Mouse (Mus musculus) liver, postnatal 0 days (tissue): ENCODE results near the gene Mst1. TPM values are rescaled to one million over a fixed set of nuclear protein-coding genes. Genes with fewer than 3 reads are reported as not detected.

Experiments used
- ATAC-seq: fragments of 200-750 bp; cut with Nextera tagmentation; 2 replicates; pipeline ENCODE4 v1.8.0; 2017; ENCODE audit warnings: mild to moderate bottlenecking, moderate library complexity
- DNase-seq: peaks from one replicate; pipeline ENCODE4 v3.0.0-alpha.2; 2016
- H3K27ac ChIP-seq: fragments of 300-500 bp; sonication (generic); 2 replicates; pipeline ENCODE4 v1.5.1; 2014; ENCODE audit warnings: antibody characterized with exemption, moderate library complexity, mild to moderate bottlenecking, low read depth
- H3K27me3 ChIP-seq: fragments of 300-500 bp; sonication (generic); 2 replicates; pipeline ENCODE4 v1.6.1; 2014; ENCODE audit warnings: low read length, control low read depth, mixed read lengths; ENCODE audit not compliant: insufficient read depth
- H3K36me3 ChIP-seq: fragments of 300-500 bp; sonication (generic); replicated peaks from 2 replicates; pipeline ENCODE4 v1.6.1; 2014; ENCODE audit warnings: mild to moderate bottlenecking, control low read depth, low read length, moderate library complexity, mixed read lengths; ENCODE audit not compliant: insufficient read depth
- H3K4me1 ChIP-seq: fragments of 300-500 bp; sonication (generic); 2 replicates; pipeline ENCODE4 v1.6.1; 2014; ENCODE audit warnings: antibody characterized with exemption, mild to moderate bottlenecking, control low read depth; ENCODE audit not compliant: insufficient read depth
- H3K4me2 ChIP-seq: fragments of 300-500 bp; sonication (generic); 2 replicates; pipeline ENCODE4 v1.6.1; 2014; ENCODE audit warnings: low read depth, mild to moderate bottlenecking, low read length, moderate library complexity, mixed read lengths
- H3K4me3 ChIP-seq: fragments of 300-500 bp; sonication (generic); 2 replicates; pipeline ENCODE4 v1.5.1; 2014; ENCODE audit warnings: low read depth, low read length
- H3K9ac ChIP-seq: fragments of 300-500 bp; sonication (generic); replicated peaks from 2 replicates; pipeline ENCODE4 v1.6.1; 2014; ENCODE audit warnings: mild to moderate bottlenecking, moderate library complexity
- H3K9me3 ChIP-seq: fragments of 300-500 bp; sonication (generic); 2 replicates; pipeline ENCODE4 v1.6.1; 2016; ENCODE audit warnings: mild to moderate bottlenecking, control low read depth, low read length, mixed read lengths
- CTCF ChIP-seq: sonication (generic); IDR thresholded peaks from 2 replicates; pipeline ENCODE4 v1.5.1; 2016; ENCODE audit warnings: antibody characterized with exemption, low read depth
- EP300 ChIP-seq: IDR thresholded peaks from 2 replicates; pipeline ENCODE4 v1.6.1; 2016; ENCODE audit warnings: antibody characterized with exemption, low read depth, mild to moderate bottlenecking
- WGBS: fragments of 180-500 bp; shearing (Covaris S2); extraction: QIAGEN DNeasy Blood & Tissue Kit; methylation state at CpG from one replicate; pipeline ENCODE4 v1.1.7; 2014; ENCODE audit not compliant: insufficient replicate concordance; 5-methylcytosine and 5-hydroxymethylcytosine counted together
- polyA plus RNA-seq: library from polyadenylated mRNA; unstranded; fragments of >200 nt; fragmentation: Nextera tagmentation; extraction: Ambion mirVana; gene quantifications from 2 replicates; pipeline ENCODE4 v1.2.1, GENCODE M21; 2015

Gene Mst1
- polyA plus RNA-seq, 1 experiment from 2014 or later = 93.0 TPM

- ATAC-seq (no peak), DNase-seq (no peak)
- Histone ChIP-seq H3K4me3 (peak overlapping the region; percentile 32; the same call in 1 of the 2 replicates), H3K36me3 (no peaks in the 10 kb centered on the region), H3K9me3 (no peaks in the 10 kb centered on the region), H3K9ac (no peak overlapping the region), H3K4me1 (peaks cover 24% of the 10 kb centered on the region), H3K27me3 (peaks cover 16% of the 10 kb centered on the region; the same call in 1 of the 2 replicates), H3K27ac (no peak overlapping the region), H3K4me2 (peak overlapping the region; percentile 70)
- WGBS = 60% methylated on average over 16 of the region's 16 CpGs
- TF ChIP-seq EP300 (no peak), CTCF (no peak)
Observed at GRCm38 (mm10) chr9:108110160-108110559, 29.9 kb downstream of the Mst1 start.

- peak overlapping the region; percentile 70 for H3K4me2 ChIP-seq
- H3K27ac ChIP-seq = no peak overlapping the region
- no peak for TF ChIP-seq CTCF
- no peak for TF ChIP-seq EP300
- H3K4me1 ChIP-seq = peaks cover 17% of the 10 kb centered on the region
- no peak for DNase-seq
- WGBS = 10% methylated on average over 22 of the region's 22 CpGs
- H3K9ac ChIP-seq = peak overlapping the region; percentile 38
- H3K27me3 ChIP-seq = peaks cover 17% of the 10 kb centered on the region; the same call in 1 of the 2 replicates
- H3K36me3 ChIP-seq = no peaks in the 10 kb centered on the region
- no peaks in the 10 kb centered on the region for H3K9me3 ChIP-seq
- no peak for ATAC-seq
- H3K4me3 ChIP-seq = peak overlapping the region; percentile 32
Observed at GRCm38 (mm10) chr9:108111101-108111592, 30.9 kb downstream of the Mst1 start.

- H3K36me3 ChIP-seq = no peaks in the 10 kb centered on the region
- DNase-seq (no peak), ATAC-seq (no peak)
- no peak for TF ChIP-seq EP300
- peak; percentile 18; the same call in 1 of the 2 replicates for TF ChIP-seq CTCF
- peak overlapping the region; percentile 32 for H3K4me3 ChIP-seq
- H3K9ac ChIP-seq = no peak overlapping the region
- H3K4me1 ChIP-seq = peaks cover 17% of the 10 kb centered on the region
- H3K4me2 ChIP-seq = peak overlapping the region; percentile 70
- H3K27ac ChIP-seq = no peak overlapping the region
- peaks cover 17% of the 10 kb centered on the region; the same call in 1 of the 2 replicates for H3K27me3 ChIP-seq
- H3K9me3 ChIP-seq = no peaks in the 10 kb centered on the region
- 69% methylated on average over 17 of the region's 17 CpGs for WGBS
Observed at GRCm38 (mm10) chr9:108111593-108112121, 31.4 kb downstream of the Mst1 start.

- Histone ChIP-seq H3K4me1 (peaks cover 17% of the 10 kb centered on the region), H3K27me3 (peaks cover 17% of the 10 kb centered on the region; the same call in 1 of the 2 replicates), H3K9ac (no peak overlapping the region), H3K4me2 (no peak overlapping the region), H3K27ac (no peak overlapping the region), H3K36me3 (no peaks in the 10 kb centered on the region), H3K9me3 (no peaks in the 10 kb centered on the region), H3K4me3 (no peak overlapping the region)
- no peak for TF ChIP-seq EP300
- no peak for TF ChIP-seq CTCF
- no peak for ATAC-seq
- 91% methylated on average over 17 of the region's 18 CpGs for WGBS
- DNase-seq = no peak
Observed at GRCm38 (mm10) chr9:108112719-108113340, 32.6 kb downstream of the Mst1 start.

- peaks cover 14% of the 10 kb centered on the region; the same call in 1 of the 2 replicates for H3K27me3 ChIP-seq
- DNase-seq (no peak), ATAC-seq (no peak)
- H3K36me3 ChIP-seq = no peaks in the 10 kb centered on the region
- no peak overlapping the region for H3K9ac ChIP-seq
- no peak overlapping the region for H3K4me3 ChIP-seq
- TF ChIP-seq CTCF = no peak
- WGBS = 74% methylated on average over 43 of the region's 43 CpGs
- no peaks in the 10 kb centered on the region for H3K9me3 ChIP-seq
- peaks cover 17% of the 10 kb centered on the region for H3K4me1 ChIP-seq
- no peak overlapping the region for H3K27ac ChIP-seq
- H3K4me2 ChIP-seq = no peak overlapping the region
Observed at GRCm38 (mm10) chr9:108115290-108116077, 35.2 kb downstream of the Mst1 start.

GRCm38 (mm10) chr9:108117143-108117542 lies 36.9 kb downstream of the Mst1 start:
- ATAC-seq (no peak), DNase-seq (no peak)
- peaks cover 9% of the 10 kb centered on the region for H3K4me1 ChIP-seq
- H3K27me3 ChIP-seq = peaks cover 4% of the 10 kb centered on the region; the same call in 1 of the 2 replicates
- no peak overlapping the region for H3K27ac ChIP-seq
- H3K9me3 ChIP-seq = no peaks in the 10 kb centered on the region
- no peak for TF ChIP-seq EP300
- no peak for TF ChIP-seq CTCF
- H3K9ac ChIP-seq = no peak overlapping the region
- H3K4me3 ChIP-seq = no peak overlapping the region
- 53% methylated on average over 4 of the region's 4 CpGs for WGBS
- no peaks in the 10 kb centered on the region for H3K36me3 ChIP-seq
- H3K4me2 ChIP-seq = no peak overlapping the region
